Mouse (Mus musculus): ENCODE data around the gene Gpr84. TPM values are rescaled to one million over a fixed set of nuclear protein-coding genes. Genes with fewer than 3 reads are reported as not detected.

Gene Gpr84
- total RNA-seq, 1 experiment from 2014 or later, result not detected

- no peak for DNase-seq
Observed at GRCm38 (mm10) chr15:103335488-103336235, 25.2 kb upstream of the Gpr84 start.

- DNase-seq, result no peak
Observed at GRCm38 (mm10) chr15:103335040-103335439, 24.6 kb upstream of the Gpr84 start.

GRCm38 (mm10) chr15:103334194-103334593 is 23.8 kb upstream of the Gpr84 start:
- no peak for DNase-seq

- DNase-seq, result no peak
Observed at GRCm38 (mm10) chr15:103333738-103334137, 23.3 kb upstream of the Gpr84 start.

DNA sequence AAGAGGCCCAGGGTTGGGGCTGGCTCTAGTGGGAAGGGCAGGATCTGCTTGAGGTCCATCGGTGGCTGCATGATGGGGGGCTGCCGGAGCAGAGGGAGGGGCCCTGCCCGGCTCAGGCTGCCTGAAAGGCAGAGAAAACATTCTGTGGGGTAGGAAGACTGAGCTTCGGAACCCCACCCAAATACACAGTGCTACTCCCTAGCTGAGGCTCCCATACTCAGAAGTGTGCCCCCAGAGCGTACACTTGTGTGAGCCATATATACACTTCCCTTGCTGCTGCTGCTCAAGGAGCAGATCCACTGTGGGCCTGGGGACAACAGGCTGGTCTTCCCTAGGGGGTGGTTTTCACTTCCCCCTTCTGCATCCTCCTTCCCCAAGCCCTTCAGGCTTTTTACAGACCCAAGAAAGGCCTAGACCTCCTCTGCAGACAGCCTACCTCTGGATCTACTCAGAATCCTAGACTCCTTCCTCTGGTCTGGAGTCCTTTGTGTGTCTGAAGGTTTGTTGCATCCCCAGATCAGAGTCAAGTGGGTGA is 22.7 kb upstream of the Gpr84 start:
- no peak for DNase-seq

- DNase-seq, result peak; percentile 91
Observed at GRCm38 (mm10) chr15:103323455-103324247, 13.2 kb upstream of the Gpr84 start.

DNA sequence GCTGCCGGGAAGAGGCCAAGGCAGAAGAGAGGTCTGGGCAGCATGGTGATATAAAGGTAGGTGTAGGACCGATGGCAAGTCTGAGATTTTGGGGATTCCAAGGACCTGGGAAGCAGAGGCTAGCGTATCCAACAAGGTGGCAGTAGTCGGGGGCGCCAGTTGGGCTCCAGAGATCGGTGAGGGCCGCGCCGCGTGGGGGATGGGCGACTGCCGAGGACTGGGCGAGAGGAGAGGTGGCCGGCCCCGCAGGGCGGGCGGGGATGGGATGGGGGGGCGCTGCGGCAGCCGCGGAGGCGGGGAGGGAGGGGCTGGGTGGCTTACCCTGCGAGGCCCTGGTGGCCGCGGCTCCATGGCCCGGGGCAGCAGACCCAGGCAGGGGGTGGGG is 12.7 kb upstream of the Gpr84 start:
- peak; percentile 64 for DNase-seq

DNA sequence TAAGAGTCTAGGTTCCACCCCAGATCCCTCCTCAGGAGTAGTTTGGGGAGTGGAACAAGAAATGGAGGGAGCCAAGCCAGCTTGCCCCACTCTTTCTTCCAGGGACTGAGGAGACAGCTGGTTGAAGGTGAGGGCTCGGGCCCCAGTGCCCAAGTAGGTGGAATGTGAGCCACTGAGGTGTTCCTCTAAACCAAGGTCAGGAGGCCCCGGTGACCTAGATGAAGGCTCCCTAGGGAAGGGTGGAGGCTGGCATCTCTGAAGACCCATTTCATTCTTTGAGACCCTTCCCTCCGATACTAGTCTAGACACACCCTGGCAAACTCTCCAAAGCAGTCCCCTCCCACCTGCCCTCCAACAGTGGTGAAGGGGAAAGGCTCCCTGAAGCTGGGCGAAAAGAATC is 12.0 kb upstream of the Gpr84 start:
- no peak for DNase-seq

DNA sequence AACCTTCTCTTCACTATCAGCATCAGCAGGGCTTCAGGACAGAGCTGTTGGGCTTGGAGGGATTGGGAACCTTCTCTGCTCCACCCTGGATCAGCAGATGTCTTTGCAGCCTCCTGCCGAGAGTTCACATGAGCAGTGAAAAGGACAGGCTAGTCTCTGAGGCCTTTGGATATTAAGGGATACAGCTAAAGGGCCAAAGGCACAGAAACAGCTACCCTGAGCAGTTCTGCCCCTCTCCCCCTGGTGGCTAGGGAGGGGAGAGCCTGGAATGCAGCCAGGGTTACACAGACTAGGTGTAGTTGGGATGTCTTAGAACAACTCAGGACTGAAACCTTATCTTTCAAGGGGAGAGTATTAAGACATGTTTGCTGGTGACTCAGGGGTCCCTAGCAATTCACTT is 10.7 kb upstream of the Gpr84 start:
- no peak for DNase-seq

DNA sequence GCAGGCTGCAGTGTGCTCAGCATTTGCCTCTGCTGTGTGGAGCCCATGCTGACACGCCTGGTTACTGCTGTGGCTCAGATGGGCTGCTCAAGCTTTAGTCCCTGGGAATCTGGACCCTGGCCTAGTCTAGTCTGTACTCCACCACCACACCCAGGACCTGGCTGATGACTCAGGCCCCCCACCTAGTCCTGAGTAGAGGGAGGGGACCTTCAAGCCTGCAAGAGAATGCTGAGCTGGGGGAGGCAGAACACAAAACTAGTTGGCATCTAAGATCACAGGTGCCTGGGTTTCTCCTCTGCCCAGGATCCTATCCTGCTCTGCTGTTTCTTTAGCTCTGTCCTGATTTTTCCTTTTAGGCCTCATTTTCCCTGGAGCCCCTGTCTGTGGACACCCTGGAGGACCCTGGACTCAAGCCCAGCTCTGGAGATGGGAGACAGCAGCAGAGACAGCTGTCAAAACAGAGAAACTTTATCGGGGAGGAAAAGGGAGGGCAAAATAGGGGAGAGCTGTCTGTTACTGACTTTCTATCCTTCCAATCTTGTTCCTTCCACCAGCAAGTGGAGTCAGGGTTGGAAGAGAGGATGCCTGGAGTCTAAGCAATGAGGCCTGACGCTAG is 7.9 kb upstream of the Gpr84 start:
- DNase-seq, result no peak

DNA sequence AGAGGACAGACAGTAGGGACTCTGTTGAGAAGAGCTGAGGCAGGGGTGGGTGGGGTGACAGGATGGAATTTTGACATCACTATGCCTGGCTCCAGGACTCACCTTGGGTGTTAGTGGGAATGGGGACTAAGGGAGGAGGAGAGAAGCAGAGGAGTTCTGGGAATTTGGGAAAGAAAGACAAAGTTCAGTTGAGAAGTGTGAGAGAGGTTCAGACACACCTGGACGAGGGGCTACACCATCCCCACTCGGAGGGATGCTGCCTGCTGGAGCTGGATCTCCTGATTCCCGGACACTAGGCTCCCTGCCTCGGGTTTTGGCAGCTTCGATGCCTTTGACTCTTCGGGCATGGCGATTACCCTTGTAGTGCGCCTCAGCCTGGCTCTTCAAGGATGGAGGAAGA is 7.3 kb upstream of the Gpr84 start:
- DNase-seq, result no peak

DNA sequence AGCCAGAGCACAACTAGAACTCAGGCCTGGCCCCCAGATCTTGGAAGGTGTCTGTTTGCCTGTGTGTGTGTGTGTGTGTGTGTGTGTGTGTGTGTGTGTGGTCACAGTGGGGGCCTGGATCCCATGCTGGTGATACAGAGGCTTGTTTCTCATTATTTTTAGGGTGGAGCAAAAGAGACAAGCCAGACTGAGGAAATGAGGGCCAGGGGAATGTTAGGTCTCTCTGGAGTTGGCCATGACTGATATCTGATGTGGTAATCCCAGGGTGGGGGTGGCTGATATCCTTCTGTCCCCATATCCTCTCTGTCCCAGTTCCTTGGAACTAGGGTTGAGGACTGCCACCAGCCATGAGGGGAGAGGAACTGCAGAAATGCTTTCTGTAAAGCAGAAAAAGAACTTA is 6.7 kb upstream of the Gpr84 start:
- no peak for DNase-seq

- no peak for DNase-seq
Observed at GRCm38 (mm10) chr15:103315979-103316776, 5.8 kb upstream of the Gpr84 start.

DNA sequence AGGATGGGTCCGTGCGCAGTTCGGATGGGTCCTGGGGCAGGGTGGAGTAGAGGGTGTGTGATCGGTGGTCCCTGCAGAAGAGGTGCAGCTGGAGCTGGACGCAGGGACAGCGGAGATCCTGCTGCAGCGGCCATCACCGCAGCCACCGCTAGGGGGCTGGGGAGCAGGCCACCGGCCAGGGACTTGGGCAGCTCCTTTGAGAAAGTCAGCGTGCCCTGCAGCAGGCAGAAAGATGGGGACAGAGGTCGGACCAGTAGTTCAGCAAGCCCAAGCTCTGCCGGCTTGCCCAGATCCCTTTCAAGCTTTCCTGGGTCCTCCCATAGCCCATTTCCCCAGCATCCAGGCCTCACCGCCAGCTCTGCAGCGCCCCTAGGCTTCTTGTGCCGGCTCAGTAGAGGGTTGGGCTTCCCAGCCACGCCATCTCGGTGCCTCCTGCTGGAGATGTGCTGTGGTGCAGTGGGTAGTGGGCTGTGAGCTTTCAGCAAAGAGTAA is 4.6 kb upstream of the Gpr84 start:
- peak; percentile 85 for DNase-seq

- DNase-seq, result no peak
Observed at GRCm38 (mm10) chr15:103314181-103314580, 3.8 kb upstream of the Gpr84 start.

GRCm38 (mm10) chr15:103313495-103314095 is 3.2 kb upstream of the Gpr84 start:
- no peak for DNase-seq

DNA sequence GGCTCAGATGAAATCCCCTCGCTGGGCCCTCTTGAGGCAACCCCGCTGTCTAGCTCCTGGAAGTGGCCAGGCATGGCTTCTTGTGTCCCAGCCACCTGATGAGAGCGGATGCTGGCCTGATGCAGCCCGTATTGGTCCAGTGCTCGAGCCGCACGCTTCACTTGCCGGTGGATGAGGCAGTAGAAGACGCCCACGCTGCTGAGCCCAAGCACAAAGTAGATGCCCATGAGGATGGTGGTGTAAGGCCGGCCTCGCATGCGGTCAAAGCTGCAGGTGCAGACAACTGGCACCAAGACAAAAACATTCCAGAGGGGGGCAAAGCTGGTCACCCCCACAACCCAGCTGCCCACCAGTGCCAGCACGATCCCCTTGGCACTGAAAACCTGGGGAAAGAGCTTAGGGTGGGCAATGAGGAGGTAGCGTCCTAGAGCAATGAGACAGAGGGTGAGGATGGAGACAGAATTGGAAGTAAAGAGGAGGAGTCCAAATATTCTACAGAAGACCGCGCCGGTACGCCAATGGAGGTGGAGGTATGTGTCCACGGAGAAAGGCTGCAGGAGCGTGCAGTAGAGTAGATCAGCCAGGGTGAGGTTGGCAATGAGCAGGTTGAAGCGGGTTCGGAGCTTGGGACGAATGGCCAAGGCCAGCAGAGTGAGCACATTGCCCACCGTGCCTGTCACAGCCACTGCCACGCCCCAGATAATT is 1.4 kb downstream of the Gpr84 start:
- no peak for DNase-seq

DNA sequence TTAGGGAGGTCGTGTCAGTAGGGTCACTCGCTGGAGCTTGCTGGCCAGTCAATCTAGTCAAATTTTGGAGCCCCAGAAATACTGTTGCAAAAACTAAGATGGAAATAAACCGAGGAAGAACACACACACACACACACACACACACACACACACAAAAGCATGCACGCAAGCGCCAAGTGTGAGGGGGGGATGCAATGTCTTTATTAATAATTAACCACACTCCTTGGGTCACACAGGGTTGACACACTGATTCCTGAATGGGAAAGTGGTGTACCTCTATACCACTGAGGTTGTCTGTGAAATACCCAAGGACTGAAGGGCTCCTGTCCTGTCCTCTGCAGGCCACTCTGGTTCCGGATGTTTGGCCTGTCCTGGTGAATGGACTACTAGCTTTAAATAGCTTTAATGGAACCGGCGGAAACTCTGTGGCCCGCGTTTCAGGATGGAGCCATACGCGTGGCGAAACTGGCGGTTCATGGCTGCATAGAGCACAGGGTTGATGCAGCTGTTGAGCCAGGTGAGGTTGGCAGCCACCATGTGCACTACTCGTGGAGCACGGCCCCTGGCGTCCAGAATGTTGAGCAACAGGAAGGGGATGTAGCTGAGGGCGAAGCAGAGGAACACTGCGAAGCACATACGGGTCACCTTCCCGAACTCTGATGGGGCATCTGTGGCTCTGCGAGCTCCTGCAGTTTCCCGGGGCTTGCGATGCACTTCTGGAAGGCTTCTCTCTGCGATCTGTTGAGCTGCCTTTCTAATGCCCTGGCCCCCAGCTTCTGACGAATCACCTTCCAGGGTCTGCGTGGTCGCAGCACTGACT is 2.1 kb downstream of the Gpr84 start:
- no peak for DNase-seq

DNA sequence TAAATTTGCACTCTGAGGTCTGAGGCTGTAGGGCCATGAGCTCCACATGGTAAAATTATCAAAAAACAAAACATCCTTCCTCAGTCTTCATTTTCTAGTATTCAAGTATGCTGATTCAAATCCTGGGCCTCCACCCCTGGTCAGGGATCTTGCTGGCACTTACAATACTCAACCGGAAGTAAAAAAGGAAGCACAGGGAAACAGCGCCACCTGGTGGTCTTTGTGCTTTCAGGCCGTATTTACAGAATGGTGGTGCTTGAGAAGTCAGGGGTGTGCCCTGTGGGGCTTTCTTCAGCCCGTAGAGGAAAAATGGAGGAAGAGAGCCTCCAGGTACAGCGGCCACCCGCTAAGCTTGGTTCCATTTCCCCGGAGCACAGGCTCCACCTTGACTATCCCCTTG is 3.3 kb downstream of the Gpr84 start:
- DNase-seq, result peak; percentile 90

Measured in adrenal gland, postnatal 25 days (tissue).